Mouse (Mus musculus) stomach, embryonic 15.5 days (tissue): ENCODE measurements around the gene Svop. TPM values are rescaled to one million over a fixed set of nuclear protein-coding genes. Genes with fewer than 3 reads are reported as not detected.

Source experiments
- ATAC-seq: fragments of 200-750 bp; cut with Nextera tagmentation; 2 replicates; pipeline ENCODE4 v1.8.0; 2017; ENCODE audit warnings: low read depth, moderate number of reproducible peaks, moderate TSS enrichment; ENCODE audit not compliant: insufficient read depth, low FRiP score
- H3K27ac ChIP-seq: fragments of 300-500 bp; sonication (generic); 2 replicates; pipeline ENCODE4 v1.5.1; 2015; ENCODE audit warnings: mild to moderate bottlenecking, inconsistent platforms
- H3K27me3 ChIP-seq: fragments of 300-500 bp; sonication (generic); replicated peaks from 2 replicates; pipeline ENCODE4 v1.6.1; 2015; ENCODE audit warnings: inconsistent platforms
- H3K36me3 ChIP-seq: fragments of 300-500 bp; sonication (generic); 2 replicates; pipeline ENCODE4 v1.6.1; 2015; ENCODE audit warnings: inconsistent platforms
- H3K4me1 ChIP-seq: fragments of 300-500 bp; sonication (generic); 2 replicates; pipeline ENCODE4 v1.6.1; 2015; ENCODE audit warnings: inconsistent platforms
- H3K4me2 ChIP-seq: fragments of 300-500 bp; sonication (generic); 2 replicates; pipeline ENCODE4 v1.6.1; 2015; ENCODE audit warnings: mild to moderate bottlenecking, inconsistent platforms
- H3K4me3 ChIP-seq: fragments of 300-500 bp; sonication (generic); replicated peaks from 2 replicates; pipeline ENCODE4 v1.5.1; 2015; ENCODE audit warnings: inconsistent platforms
- H3K9ac ChIP-seq: fragments of 300-500 bp; sonication (generic); 2 replicates; pipeline ENCODE4 v1.6.1; 2015; ENCODE audit warnings: inconsistent platforms
- H3K9me3 ChIP-seq: fragments of 300-500 bp; sonication (generic); 2 replicates; pipeline ENCODE4 v1.6.1; 2016; ENCODE audit warnings: inconsistent platforms
- WGBS: fragments of 180-500 bp; shearing (Covaris S2); methylation state at CpG from one replicate; pipeline ENCODE4 v1.1.7; 2015; 5-methylcytosine and 5-hydroxymethylcytosine counted together
- polyA plus RNA-seq: library from polyadenylated mRNA; unstranded; fragments of >200 nt; fragmentation: Nextera tagmentation; extraction: Ambion mirVana; gene quantifications from 2 replicates; pipeline ENCODE4 v1.2.1, GENCODE M21; 2015

Svop gene
- polyA plus RNA-seq = 1.9 and 2.6 TPM in 2 replicates

DNA sequence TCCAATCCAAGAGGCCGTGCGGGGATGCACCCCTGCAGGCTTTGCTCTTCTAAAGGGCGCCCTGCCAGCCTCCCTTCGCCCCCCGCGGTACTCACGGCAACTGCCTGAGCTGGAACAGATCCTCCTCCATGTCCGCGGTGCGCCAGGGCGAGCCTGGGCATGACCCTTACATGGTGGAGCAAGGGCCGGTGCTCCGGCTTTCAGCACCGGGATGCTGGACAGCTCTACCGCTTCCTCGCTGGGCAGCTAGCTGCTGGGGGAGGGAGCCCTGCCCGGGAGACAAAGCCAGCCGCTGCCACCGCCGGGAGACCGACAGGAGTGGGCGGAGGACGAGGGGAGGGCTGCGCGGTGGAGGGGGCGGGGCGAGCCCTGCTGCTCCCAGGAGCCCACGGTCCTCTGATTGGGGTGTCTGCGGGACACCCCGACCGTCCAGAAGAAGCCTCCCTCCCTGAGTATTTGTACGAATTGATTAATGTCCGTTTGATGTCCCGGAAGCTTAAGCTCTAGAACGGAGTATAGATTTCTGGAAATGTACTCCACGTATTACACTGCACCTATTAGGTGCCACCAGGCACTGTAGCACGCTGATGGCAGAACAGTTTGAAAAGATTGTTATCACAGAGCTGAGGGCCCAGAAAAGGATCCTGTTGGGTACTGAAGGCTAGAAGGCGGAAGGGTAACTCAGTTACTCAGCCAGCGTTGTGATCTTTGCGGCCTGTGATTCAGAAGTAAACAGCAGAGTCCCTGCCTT is at the start of gene Svop:
Svop (minus strand) TSS at position 514 of the 751 bp plus-strand sequence.
- H3K36me3 ChIP-seq = no peaks in the 10 kb centered on the region
- ATAC-seq = peak; percentile 31; the same call in 1 of the 2 replicates
- no peak within 1 kb of the TSS for H3K9ac ChIP-seq
- H3K4me2 ChIP-seq = peak within 1 kb of the TSS; percentile 54
- peaks cover 8% of the 10 kb centered on the region; the same call in 1 of the 2 replicates for H3K4me1 ChIP-seq
- H3K4me3 ChIP-seq = peak within 1 kb of the TSS; percentile 22
- WGBS = 2% methylated on average over 40 of the region's 40 CpGs
- H3K27ac ChIP-seq = no peak within 1 kb of the TSS
- no peaks in the 10 kb centered on the region for H3K9me3 ChIP-seq
- no peaks in the 10 kb centered on the region; the same call in 1 of the 2 replicates for H3K27me3 ChIP-seq

GRCm38 (mm10) chr5:114139175-114139574 is 47.8 kb upstream of the Svop start:
- no peak overlapping the region for H3K9ac ChIP-seq
- 50% methylated on average over 9 of the region's 9 CpGs for WGBS

DNA sequence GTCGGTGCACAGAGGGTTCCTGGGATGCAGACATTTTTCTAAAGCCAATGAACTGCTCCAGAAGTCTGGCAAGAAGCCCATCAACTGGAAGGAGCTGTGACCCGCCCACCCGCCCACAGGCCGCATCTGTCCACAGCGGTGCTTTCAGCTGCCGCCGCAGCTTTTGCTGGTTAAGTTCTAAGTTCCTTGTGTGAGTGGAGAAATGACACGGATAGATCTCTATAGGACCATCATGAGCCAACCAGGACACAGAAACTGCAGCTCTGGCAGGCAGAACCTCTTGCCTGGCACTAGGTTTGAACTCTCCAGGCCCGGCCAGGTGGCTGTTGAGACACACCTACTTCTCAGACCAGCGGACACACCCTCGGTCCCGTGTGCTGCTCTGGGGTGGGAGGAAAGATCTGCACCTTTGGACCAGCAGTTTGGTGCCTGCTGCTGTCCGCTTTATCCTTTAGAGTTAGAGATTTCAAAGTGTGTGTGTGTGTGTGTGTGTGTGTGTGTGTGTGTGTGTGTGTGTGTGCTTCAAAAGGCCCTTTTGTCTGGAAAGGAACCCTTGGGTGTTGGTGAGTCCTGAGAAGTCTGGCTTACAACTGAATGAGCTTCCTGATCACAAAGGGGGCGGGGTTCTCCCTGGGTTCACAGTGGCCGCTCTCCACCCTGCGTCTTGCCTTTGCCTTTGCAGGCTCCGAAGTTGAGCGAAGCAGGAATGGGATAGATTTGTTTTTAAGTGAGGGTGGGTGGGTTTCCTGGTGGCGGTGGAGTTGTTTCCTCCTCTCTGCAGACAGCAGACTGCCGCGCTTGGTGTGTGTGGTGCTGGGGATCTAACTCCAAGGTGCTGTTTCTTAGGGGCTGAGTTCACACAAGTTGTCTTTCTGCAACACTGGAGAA is 47.2 kb upstream of the Svop start:
- WGBS = 62% methylated on average over 21 of the region's 21 CpGs
- Histone ChIP-seq H3K9ac (no peak overlapping the region), H3K36me3 (no peaks in the 10 kb centered on the region; the same call in 1 of the 2 replicates), H3K4me2 (peak overlapping the region; percentile 6; the same call in 1 of the 2 replicates), H3K4me3 (no peak overlapping the region), H3K27me3 (no peaks in the 10 kb centered on the region), H3K27ac (peak overlapping the region; percentile 65), H3K4me1 (peaks cover 28% of the 10 kb centered on the region), H3K9me3 (no peaks in the 10 kb centered on the region)
- ATAC-seq = no peak

More at GRCm38 (mm10) chr5:114139175-114139574, 47.8 kb upstream of the Svop start:
- Histone ChIP-seq H3K4me1 (peaks cover 26% of the 10 kb centered on the region), H3K27ac (peak overlapping the region; percentile 65), H3K27me3 (no peaks in the 10 kb centered on the region), H3K4me3 (no peak overlapping the region), H3K4me2 (peak overlapping the region; percentile 6; the same call in 1 of the 2 replicates), H3K9me3 (no peaks in the 10 kb centered on the region), H3K36me3 (no peaks in the 10 kb centered on the region; the same call in 1 of the 2 replicates)
- peak; percentile 47 for ATAC-seq

DNA sequence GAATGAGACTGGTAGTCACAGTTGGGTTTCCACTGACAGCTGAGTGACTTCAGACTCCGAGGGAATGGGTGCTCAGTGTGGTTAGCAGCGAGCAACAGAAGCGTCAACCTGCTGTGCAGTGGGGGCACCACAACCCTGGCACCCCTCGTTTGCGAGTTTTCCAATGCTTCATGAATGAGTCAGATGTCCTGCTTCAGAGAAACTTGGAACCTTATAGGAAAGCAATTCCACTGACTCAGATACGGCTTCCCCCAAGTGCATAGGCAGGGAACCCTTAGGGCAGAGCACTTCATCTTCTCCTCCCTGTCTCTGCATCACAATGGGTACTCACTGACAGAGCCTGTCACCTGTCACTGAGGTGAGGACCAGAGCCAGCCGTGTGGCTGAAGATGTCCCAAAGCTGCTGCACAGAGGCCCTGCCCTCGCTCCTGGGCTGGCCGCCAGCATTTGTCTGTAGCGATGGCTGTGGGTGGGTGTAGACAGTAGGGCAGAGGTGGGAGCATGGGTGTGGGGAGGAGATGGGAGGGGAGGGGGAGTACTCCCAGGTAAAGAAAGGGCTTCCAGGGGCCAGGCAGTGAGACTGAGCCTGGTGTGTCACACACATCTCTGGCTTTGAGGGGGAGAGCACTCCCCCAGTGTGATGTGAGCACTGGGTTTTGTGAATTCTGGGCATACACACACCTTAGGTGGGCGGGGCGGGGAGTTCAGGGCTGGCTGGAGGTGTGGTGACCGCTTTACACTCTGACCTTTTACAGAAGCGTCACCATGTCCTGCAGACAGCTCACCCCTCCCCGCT is 46.3 kb upstream of the Svop start:
- WGBS = 74% methylated on average over 15 of the region's 15 CpGs

GRCm38 (mm10) chr5:114135516-114135915 is 44.1 kb upstream of the Svop start:
- no peaks in the 10 kb centered on the region; the same call in 1 of the 2 replicates for H3K36me3 ChIP-seq
- ATAC-seq = no peak
- no peak overlapping the region for H3K4me3 ChIP-seq
- H3K9me3 ChIP-seq = no peaks in the 10 kb centered on the region
- no peaks in the 10 kb centered on the region for H3K27me3 ChIP-seq
- no peak overlapping the region for H3K27ac ChIP-seq
- 90% methylated on average over 10 of the region's 10 CpGs for WGBS
- no peak overlapping the region for H3K9ac ChIP-seq
- peaks cover 45% of the 10 kb centered on the region for H3K4me1 ChIP-seq
- H3K4me2 ChIP-seq = no peak overlapping the region

More for the DNA sequence above, 46.3 kb upstream of the Svop start:
- no peak for ATAC-seq
- H3K36me3 ChIP-seq = no peaks in the 10 kb centered on the region; the same call in 1 of the 2 replicates
- no peak overlapping the region for H3K9ac ChIP-seq
- peaks cover 32% of the 10 kb centered on the region for H3K4me1 ChIP-seq
- H3K27me3 ChIP-seq = no peaks in the 10 kb centered on the region
- no peaks in the 10 kb centered on the region for H3K9me3 ChIP-seq
- H3K4me2 ChIP-seq = no peak overlapping the region
- H3K4me3 ChIP-seq = no peak overlapping the region
- peak overlapping the region; percentile 65; the same call in 1 of the 2 replicates for H3K27ac ChIP-seq

GRCm38 (mm10) chr5:114134091-114134534 is 42.7 kb upstream of the Svop start:
- Histone ChIP-seq H3K4me1 (peaks cover 46% of the 10 kb centered on the region), H3K27me3 (no peaks in the 10 kb centered on the region), H3K36me3 (no peaks in the 10 kb centered on the region; the same call in 1 of the 2 replicates), H3K9me3 (no peaks in the 10 kb centered on the region), H3K27ac (peak overlapping the region; percentile 35; the same call in 1 of the 2 replicates), H3K4me2 (no peak overlapping the region), H3K4me3 (no peak overlapping the region), H3K9ac (no peak overlapping the region)
- WGBS = 49% methylated on average over 6 of the region's 6 CpGs
- ATAC-seq = peak; percentile 6; the same call in 1 of the 2 replicates

GRCm38 (mm10) chr5:114132841-114133240 is 41.5 kb upstream of the Svop start:
- Histone ChIP-seq H3K9me3 (no peaks in the 10 kb centered on the region), H3K36me3 (no peaks in the 10 kb centered on the region; the same call in 1 of the 2 replicates), H3K4me1 (peaks cover 34% of the 10 kb centered on the region), H3K27ac (no peak overlapping the region), H3K27me3 (no peaks in the 10 kb centered on the region), H3K4me3 (no peak overlapping the region), H3K4me2 (no peak overlapping the region), H3K9ac (no peak overlapping the region)
- no peak for ATAC-seq
- 88% methylated on average over 6 of the region's 6 CpGs for WGBS

DNA sequence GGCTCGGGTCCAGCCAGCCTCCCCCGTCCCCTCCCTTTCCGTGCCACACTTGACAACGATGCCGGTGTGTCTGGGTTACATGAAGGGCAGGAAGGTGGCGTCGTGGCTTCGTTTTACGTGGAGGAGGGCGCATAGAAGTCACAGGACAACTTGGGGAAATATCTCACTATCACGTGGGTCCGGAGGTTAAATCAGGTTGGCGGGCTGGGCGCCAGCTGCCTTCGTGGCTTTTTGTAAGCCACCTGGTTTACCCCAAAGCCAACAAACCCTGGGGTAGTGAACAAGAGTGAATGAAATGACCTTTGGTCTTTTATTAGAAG is 40.1 kb upstream of the Svop start:
- Histone ChIP-seq H3K36me3 (no peaks in the 10 kb centered on the region; the same call in 1 of the 2 replicates), H3K9ac (peak overlapping the region; percentile 43; the same call in 1 of the 2 replicates), H3K27me3 (no peaks in the 10 kb centered on the region), H3K27ac (peak overlapping the region; percentile 82), H3K4me1 (peaks cover 33% of the 10 kb centered on the region), H3K9me3 (no peaks in the 10 kb centered on the region), H3K4me2 (peak overlapping the region; percentile 99), H3K4me3 (peak overlapping the region; percentile 65)
- no peak for ATAC-seq
- under 1% methylated on average over 15 of the region's 15 CpGs for WGBS

- Histone ChIP-seq H3K4me1 (peaks cover 33% of the 10 kb centered on the region), H3K4me3 (peak overlapping the region; percentile 65), H3K27me3 (no peaks in the 10 kb centered on the region), H3K36me3 (no peaks in the 10 kb centered on the region; the same call in 1 of the 2 replicates), H3K4me2 (peak overlapping the region; percentile 99), H3K9ac (peak overlapping the region; percentile 43; the same call in 1 of the 2 replicates), H3K27ac (peak overlapping the region; percentile 82), H3K9me3 (no peaks in the 10 kb centered on the region)
- ATAC-seq = peak; percentile 96
- WGBS = under 1% methylated on average over 82 of the region's 87 CpGs
Observed at GRCm38 (mm10) chr5:114130698-114131520, 39.5 kb upstream of the Svop start.

DNA sequence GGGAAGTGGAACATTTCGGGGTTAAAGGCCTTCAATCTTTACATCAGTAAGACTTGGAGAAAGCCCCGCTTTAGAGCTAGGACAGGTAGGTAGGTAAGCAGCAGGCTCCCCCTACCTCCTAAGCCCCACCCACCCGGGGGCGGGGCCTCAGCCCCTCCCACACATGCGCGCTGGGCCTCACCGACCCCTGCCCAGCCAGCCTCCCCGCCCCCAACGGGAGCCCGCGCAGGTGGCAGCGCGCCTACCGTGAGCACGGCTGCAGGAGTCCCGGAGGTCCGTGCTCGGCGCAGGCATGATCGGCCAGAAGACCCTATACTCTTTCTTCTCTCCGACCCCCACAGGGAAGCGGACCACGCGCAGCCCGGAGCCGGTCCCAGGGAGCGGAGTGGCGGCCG is 38.8 kb upstream of the Svop start, which contains the start of gene Ung:
Ung (plus strand) TSS at position 176 of the 395 bp plus-strand sequence.
- Histone ChIP-seq H3K27me3 (no peaks in the 10 kb centered on the region), H3K4me1 (peaks cover 33% of the 10 kb centered on the region), H3K36me3 (peaks cover 3% of the 10 kb centered on the region; the same call in 1 of the 2 replicates), H3K27ac (peak within 1 kb of the TSS; percentile 82), H3K4me2 (peak within 1 kb of the TSS; percentile 99), H3K9me3 (no peaks in the 10 kb centered on the region), H3K4me3 (peak within 1 kb of the TSS; percentile 65), H3K9ac (peak within 1 kb of the TSS; percentile 43)
- ATAC-seq = peak; percentile 25
- under 1% methylated on average over 27 of the region's 29 CpGs for WGBS
